Mouse (Mus musculus) liver, embryonic 15.5 days (tissue): ENCODE data around the gene Wdr25. TPM values are rescaled to one million over a fixed set of nuclear protein-coding genes. Genes with fewer than 3 reads are reported as not detected.
A peak's percentile ranks its signal among the peaks of the same experiment; 100 is the strongest.

Experiments used
- ATAC-seq: fragments of 200-750 bp; cut with Nextera tagmentation; 2 replicates; pipeline ENCODE4 v1.8.0; 2017; ENCODE audit warnings: moderate number of reproducible peaks, mild to moderate bottlenecking, moderate library complexity; ENCODE audit not compliant: insufficient read depth
- H3K27ac ChIP-seq: fragments of 300-500 bp; sonication (generic); replicated peaks from 2 replicates; pipeline ENCODE4 v1.5.1; 2015; ENCODE audit warnings: mild to moderate bottlenecking, inconsistent platforms
- H3K27me3 ChIP-seq: fragments of 300-500 bp; sonication (generic); 2 replicates; pipeline ENCODE4 v1.6.1; 2015; ENCODE audit warnings: mild to moderate bottlenecking, inconsistent platforms
- H3K36me3 ChIP-seq: fragments of 300-500 bp; sonication (generic); replicated peaks from 2 replicates; pipeline ENCODE4 v1.6.1; 2015; ENCODE audit warnings: moderate library complexity, mild to moderate bottlenecking, inconsistent platforms
- H3K4me1 ChIP-seq: fragments of 300-500 bp; sonication (generic); replicated peaks from 2 replicates; pipeline ENCODE4 v1.6.1; 2015; ENCODE audit warnings: inconsistent platforms
- H3K4me2 ChIP-seq: fragments of 300-500 bp; sonication (generic); 2 replicates; pipeline ENCODE4 v1.6.1; 2015; ENCODE audit warnings: moderate library complexity, mild to moderate bottlenecking, inconsistent platforms
- H3K4me3 ChIP-seq: fragments of 300-500 bp; sonication (generic); replicated peaks from 2 replicates; pipeline ENCODE4 v1.5.1; 2015; ENCODE audit warnings: mild to moderate bottlenecking, inconsistent platforms
- H3K9ac ChIP-seq: fragments of 300-500 bp; sonication (generic); 2 replicates; pipeline ENCODE4 v1.6.1; 2015; ENCODE audit warnings: moderate library complexity, mild to moderate bottlenecking, inconsistent platforms
- H3K9me3 ChIP-seq: fragments of 300-500 bp; sonication (generic); replicated peaks from 2 replicates; pipeline ENCODE4 v1.6.1; 2016; ENCODE audit warnings: inconsistent platforms
- WGBS: fragments of 180-500 bp; shearing (Covaris S2); methylation state at CpG from one replicate; pipeline ENCODE4 v1.1.7; 2015; ENCODE audit warnings: mixed read lengths; ENCODE audit not compliant: insufficient replicate concordance; 5-methylcytosine and 5-hydroxymethylcytosine counted together
- polyA plus RNA-seq: library from polyadenylated mRNA; unstranded; fragments of >200 nt; fragmentation: Nextera tagmentation; extraction: Ambion mirVana; gene quantifications from 2 replicates; pipeline ENCODE4 v1.2.1, GENCODE M21; 2015

The Wdr25 gene
- polyA plus RNA-seq, 1 experiment from 2014 or later, result 2.4 TPM

DNA sequence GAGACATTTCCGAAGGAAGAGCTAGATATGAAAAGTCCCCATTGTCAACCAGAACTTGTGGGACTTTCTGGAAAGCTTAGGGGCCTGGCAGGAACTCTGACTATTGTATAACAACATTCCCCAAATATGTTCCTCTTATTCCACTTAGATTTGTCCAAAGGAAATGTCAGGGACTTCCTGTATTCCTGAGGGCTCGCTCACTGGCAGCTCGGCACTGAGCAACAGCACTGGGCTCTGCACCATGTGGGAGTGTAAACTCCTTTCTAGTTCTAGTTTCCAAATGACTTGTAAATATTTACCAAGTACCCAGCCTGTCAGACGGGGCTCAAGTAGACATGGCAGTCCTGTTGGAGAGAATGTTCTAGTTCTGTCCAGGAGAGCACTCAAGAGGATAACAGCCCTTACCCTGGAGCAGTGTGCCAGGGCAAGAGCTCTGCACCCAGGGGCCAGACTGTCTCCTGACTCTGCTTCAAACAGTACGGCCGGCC, 28.4 kb upstream of the Wdr25 start:
- Histone ChIP-seq H3K4me3 (no peak overlapping the region), H3K4me1 (no peaks in the 10 kb centered on the region), H3K27me3 (no peaks in the 10 kb centered on the region), H3K36me3 (peaks cover 85% of the 10 kb centered on the region), H3K27ac (no peak overlapping the region), H3K4me2 (no peak overlapping the region), H3K9ac (no peak overlapping the region), H3K9me3 (no peaks in the 10 kb centered on the region)
- 73% methylated on average over 6 of the region's 6 CpGs for WGBS
- ATAC-seq, result no peak; the same call in 1 of the 2 replicates

DNA sequence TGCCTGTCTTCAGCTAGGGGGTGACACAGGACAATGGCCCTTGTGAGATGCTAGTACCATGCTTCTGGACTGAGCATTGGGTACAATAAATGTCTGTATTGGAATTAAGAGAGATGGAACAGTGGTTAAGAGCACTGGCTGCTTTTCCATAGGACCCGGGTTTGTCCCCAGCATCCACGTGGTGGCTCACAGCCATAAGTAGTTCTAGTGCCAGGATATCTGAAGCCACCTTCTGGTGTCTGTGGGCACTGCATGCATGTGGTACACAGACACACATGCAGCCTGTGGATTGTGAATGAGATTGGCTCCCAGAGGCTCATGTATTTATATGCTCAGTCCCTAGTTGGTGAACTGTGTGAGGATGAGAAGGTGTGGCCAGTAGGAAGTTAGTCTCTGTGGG, 23.9 kb upstream of the Wdr25 start:
- no peak for ATAC-seq
- WGBS, result 64% methylated on average over 2 of the region's 2 CpGs

GRCm38 (mm10) chr12:108873122-108873521, 20.3 kb upstream of the Wdr25 start:
- Histone ChIP-seq H3K36me3 (peaks cover 59% of the 10 kb centered on the region), H3K27me3 (no peaks in the 10 kb centered on the region), H3K9ac (no peak overlapping the region), H3K4me1 (no peaks in the 10 kb centered on the region), H3K4me2 (no peak overlapping the region), H3K27ac (no peak overlapping the region), H3K4me3 (no peak overlapping the region), H3K9me3 (no peaks in the 10 kb centered on the region)
- ATAC-seq, result no peak
- WGBS, result 67% methylated on average over 5 of the region's 5 CpGs

More for the DNA sequence above, 23.9 kb upstream of the Wdr25 start:
- Histone ChIP-seq H3K4me2 (no peak overlapping the region), H3K4me3 (no peak overlapping the region), H3K27ac (no peak overlapping the region), H3K27me3 (no peaks in the 10 kb centered on the region), H3K9me3 (no peaks in the 10 kb centered on the region), H3K9ac (no peak overlapping the region), H3K4me1 (no peaks in the 10 kb centered on the region), H3K36me3 (peaks cover 67% of the 10 kb centered on the region)

DNA sequence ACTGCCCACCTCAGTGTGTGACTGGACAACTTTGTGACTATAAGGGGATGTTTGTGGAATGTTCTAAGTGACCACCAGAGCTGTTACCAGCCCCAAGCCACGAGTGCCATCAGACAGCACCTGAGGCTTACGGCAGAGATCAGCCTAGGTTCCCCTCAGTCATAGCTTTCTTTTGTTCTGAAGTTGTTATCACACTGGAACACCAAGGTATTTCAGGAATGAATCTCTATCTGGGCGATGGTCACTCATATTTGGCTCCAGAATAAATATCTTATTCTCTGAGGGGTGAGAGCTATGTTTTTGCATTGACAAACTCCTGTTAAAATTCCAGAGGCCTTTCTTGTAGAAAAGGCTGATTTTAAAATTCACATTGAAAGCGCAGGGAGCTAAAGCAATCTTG, 14.3 kb upstream of the Wdr25 start:
- ATAC-seq, result no peak
- H3K9me3 ChIP-seq, result no peaks in the 10 kb centered on the region
- 78% methylated on average over 4 of the region's 4 CpGs for WGBS
- no peaks in the 10 kb centered on the region for H3K4me1 ChIP-seq
- peaks cover 69% of the 10 kb centered on the region for H3K36me3 ChIP-seq
- no peak overlapping the region for H3K27ac ChIP-seq
- no peak overlapping the region for H3K9ac ChIP-seq
- H3K4me2 ChIP-seq, result no peak overlapping the region
- H3K27me3 ChIP-seq, result no peaks in the 10 kb centered on the region
- no peak overlapping the region for H3K4me3 ChIP-seq

GRCm38 (mm10) chr12:108880606-108881005, 12.8 kb upstream of the Wdr25 start:
- Histone ChIP-seq H3K36me3 (peaks cover 70% of the 10 kb centered on the region), H3K4me1 (no peaks in the 10 kb centered on the region), H3K9me3 (no peaks in the 10 kb centered on the region), H3K9ac (no peak overlapping the region), H3K27ac (no peak overlapping the region), H3K4me2 (no peak overlapping the region), H3K4me3 (no peak overlapping the region), H3K27me3 (no peaks in the 10 kb centered on the region)
- no peak for ATAC-seq
- WGBS, result 80% methylated on average over 5 of the region's 5 CpGs

- H3K9me3 ChIP-seq, result no peaks in the 10 kb centered on the region
- no peak overlapping the region for H3K4me3 ChIP-seq
- H3K27me3 ChIP-seq, result no peaks in the 10 kb centered on the region
- no peak overlapping the region for H3K4me2 ChIP-seq
- no peak overlapping the region for H3K9ac ChIP-seq
- no peak overlapping the region for H3K27ac ChIP-seq
- no peaks in the 10 kb centered on the region for H3K4me1 ChIP-seq
- H3K36me3 ChIP-seq, result peaks cover 75% of the 10 kb centered on the region
- ATAC-seq, result no peak
- 69% methylated on average over 3 of the region's 3 CpGs for WGBS
These were observed 12.2 kb upstream of the Wdr25 start for GRCm38 (mm10) chr12:108881192-108881591.

DNA sequence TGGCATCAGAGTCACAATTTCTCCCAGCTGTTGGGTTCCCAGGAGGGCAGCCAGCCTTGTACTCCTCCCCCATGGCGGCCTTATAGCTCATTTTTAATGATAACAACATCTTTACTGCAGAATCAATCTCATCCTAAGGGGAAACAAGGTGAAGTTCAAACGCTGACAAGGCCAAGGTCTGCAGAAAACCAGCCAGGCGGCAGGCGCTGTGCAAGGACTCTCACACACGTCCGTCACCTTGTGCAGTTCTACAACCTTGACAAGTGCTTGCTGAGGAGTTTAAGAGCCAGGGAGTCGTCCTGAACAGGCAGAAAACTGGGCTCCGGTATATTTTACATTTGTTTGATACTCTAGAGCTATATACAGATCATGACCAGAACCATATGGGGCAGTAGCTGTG, 10.7 kb upstream of the Wdr25 start:
- no peak overlapping the region for H3K27ac ChIP-seq
- no peak overlapping the region for H3K4me2 ChIP-seq
- H3K36me3 ChIP-seq, result peaks cover 86% of the 10 kb centered on the region
- 77% methylated on average over 8 of the region's 8 CpGs for WGBS
- H3K9ac ChIP-seq, result no peak overlapping the region
- H3K4me1 ChIP-seq, result no peaks in the 10 kb centered on the region
- H3K27me3 ChIP-seq, result no peaks in the 10 kb centered on the region
- no peak overlapping the region for H3K4me3 ChIP-seq
- H3K9me3 ChIP-seq, result no peaks in the 10 kb centered on the region
- no peak for ATAC-seq

- Histone ChIP-seq H3K4me1 (no peaks in the 10 kb centered on the region), H3K9ac (no peak overlapping the region), H3K27ac (no peak overlapping the region), H3K4me2 (no peak overlapping the region), H3K36me3 (peaks cover 80% of the 10 kb centered on the region), H3K27me3 (no peaks in the 10 kb centered on the region), H3K4me3 (no peak overlapping the region), H3K9me3 (no peaks in the 10 kb centered on the region)
- WGBS, result 78% methylated on average over 1 of the region's 1 CpGs
- no peak for ATAC-seq
These were observed 7.5 kb upstream of the Wdr25 start for GRCm38 (mm10) chr12:108885906-108886305.

GRCm38 (mm10) chr12:108887077-108887476, 6.4 kb upstream of the Wdr25 start:
- no peaks in the 10 kb centered on the region for H3K9me3 ChIP-seq
- no peaks in the 10 kb centered on the region for H3K27me3 ChIP-seq
- H3K9ac ChIP-seq, result no peak overlapping the region
- H3K4me2 ChIP-seq, result no peak overlapping the region
- 73% methylated on average over 4 of the region's 4 CpGs for WGBS
- H3K4me1 ChIP-seq, result 0 out of 2 replicates have a peak, but pooled peaks cover under 1% of the 10 kb centered on the region
- H3K4me3 ChIP-seq, result no peak overlapping the region
- peak; percentile 56 for ATAC-seq
- no peak overlapping the region for H3K27ac ChIP-seq
- peaks cover 72% of the 10 kb centered on the region for H3K36me3 ChIP-seq

- Histone ChIP-seq H3K4me3 (no peak overlapping the region), H3K9ac (no peak overlapping the region), H3K27me3 (no peaks in the 10 kb centered on the region), H3K4me2 (no peak overlapping the region), H3K36me3 (peaks cover 58% of the 10 kb centered on the region), H3K4me1 (peaks cover 16% of the 10 kb centered on the region), H3K9me3 (no peaks in the 10 kb centered on the region), H3K27ac (no peak overlapping the region)
- WGBS, result 45% methylated on average over 4 of the region's 4 CpGs
- no peak for ATAC-seq
These were observed 4.8 kb upstream of the Wdr25 start for GRCm38 (mm10) chr12:108888632-108889031.

GRCm38 (mm10) chr12:108893715-108894431, 442 bp downstream of the Wdr25 start, which contains the start of gene Wars:
Gene Wars, minus strand, starts transcription at chr12:108894174.
- H3K27ac ChIP-seq, result peak within 1 kb of the TSS; percentile 54
- ATAC-seq, result peak; percentile 100
- H3K9ac ChIP-seq, result peak within 1 kb of the TSS; percentile 73
- H3K27me3 ChIP-seq, result no peaks in the 10 kb centered on the region
- peak within 1 kb of the TSS; percentile 81 for H3K4me3 ChIP-seq
- H3K4me1 ChIP-seq, result peaks cover 28% of the 10 kb centered on the region
- H3K4me2 ChIP-seq, result peak within 1 kb of the TSS; percentile 89
- H3K9me3 ChIP-seq, result no peaks in the 10 kb centered on the region
- WGBS, result under 1% methylated on average over 58 of the region's 58 CpGs
- H3K36me3 ChIP-seq, result peaks cover 12% of the 10 kb centered on the region
